Mouse (Mus musculus) testis, adult 2 months (tissue): ENCODE data around the gene Rtn1.

Source experiments
- CTCF ChIP-seq: fragments of 200-500 bp; IDR thresholded peaks from 2 replicates; pipeline ENCODE4 v1.5.1; 2012; ENCODE audit warnings: low read depth, mild to moderate bottlenecking, inconsistent platforms, low read length, moderate library complexity; ENCODE audit not compliant: control insufficient read depth, insufficient read depth, insufficient replicate concordance
- POLR2A ChIP-seq: fragments of 200-500 bp; IDR thresholded peaks from 2 replicates; pipeline ENCODE4 v1.6.1; 2012; ENCODE audit warnings: low read depth, mild to moderate bottlenecking, inconsistent platforms, low read length, moderate library complexity; ENCODE audit not compliant: control insufficient read depth

DNA sequence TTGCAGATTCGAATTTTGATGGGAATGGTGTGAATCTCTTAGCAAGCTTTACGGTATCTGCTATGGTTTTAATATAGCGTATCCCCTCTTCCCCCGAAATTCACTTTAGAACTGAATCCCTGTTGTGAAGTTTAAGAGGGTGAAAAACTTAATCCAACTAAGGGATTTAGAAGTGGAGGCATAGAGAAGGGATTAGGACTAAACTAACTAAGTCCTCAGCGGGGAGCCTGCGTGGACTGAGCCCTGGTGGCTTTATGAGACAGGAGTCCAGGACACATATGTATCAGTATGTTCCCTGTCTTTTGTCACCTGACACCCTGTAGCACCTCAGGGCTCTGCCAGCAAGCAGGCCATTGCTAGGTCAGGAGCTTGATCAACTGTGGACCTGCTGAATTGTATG, 181.1 kb downstream of the Rtn1 start:
- TF ChIP-seq CTCF (no peak), POLR2A (no peak)
